Mouse (Mus musculus): ENCODE data around the gene Ssu72. TPM values are rescaled to one million over a fixed set of nuclear protein-coding genes. Genes with fewer than 3 reads are reported as not detected.
A peak's percentile ranks its signal among the peaks of the same experiment; 100 is the strongest.

Gene Ssu72
- 153 and 156 TPM in 2 replicates for polyA plus RNA-seq (2014; fragmentation: Nextera tagmentation; extraction: Ambion mirVana)

- peak within 1 kb of the TSS; percentile 89 for H3K4me2 ChIP-seq
- H3K27ac ChIP-seq (ENCODE audit: low read depth) = peak within 1 kb of the TSS; percentile 97
- H3K4me3 ChIP-seq (ENCODE audit: low read depth, low read length) = peak within 1 kb of the TSS; percentile 95
- DNase-seq (peak; percentile 99), ATAC-seq (ENCODE audit: insufficient read depth) (peak; percentile 95)
- under 1% methylated on average over 83 of the region's 83 CpGs for WGBS
- H3K4me1 ChIP-seq (ENCODE audit: insufficient read depth) = peaks cover 5% of the 10 kb centered on the region; the same call in 1 of the 2 replicates
- no peak for TF ChIP-seq CTCF (IDR thresholded peaks at IDR 0.05; ENCODE audit: low read depth)
- H3K36me3 ChIP-seq (ENCODE audit: insufficient read depth) = no peaks in the 10 kb centered on the region
- no peaks in the 10 kb centered on the region for H3K9me3 ChIP-seq (ENCODE audit: low read depth, low read length)
- H3K27me3 ChIP-seq (ENCODE audit: insufficient read depth, low read length) = no peaks in the 10 kb centered on the region
- H3K9ac ChIP-seq = peak within 1 kb of the TSS; percentile 87
Measured at GRCm38 (mm10) chr4:155704721-155705591, at the start of gene Ssu72. Ssu72 (plus strand) TSS chr4:155704800.

DNA sequence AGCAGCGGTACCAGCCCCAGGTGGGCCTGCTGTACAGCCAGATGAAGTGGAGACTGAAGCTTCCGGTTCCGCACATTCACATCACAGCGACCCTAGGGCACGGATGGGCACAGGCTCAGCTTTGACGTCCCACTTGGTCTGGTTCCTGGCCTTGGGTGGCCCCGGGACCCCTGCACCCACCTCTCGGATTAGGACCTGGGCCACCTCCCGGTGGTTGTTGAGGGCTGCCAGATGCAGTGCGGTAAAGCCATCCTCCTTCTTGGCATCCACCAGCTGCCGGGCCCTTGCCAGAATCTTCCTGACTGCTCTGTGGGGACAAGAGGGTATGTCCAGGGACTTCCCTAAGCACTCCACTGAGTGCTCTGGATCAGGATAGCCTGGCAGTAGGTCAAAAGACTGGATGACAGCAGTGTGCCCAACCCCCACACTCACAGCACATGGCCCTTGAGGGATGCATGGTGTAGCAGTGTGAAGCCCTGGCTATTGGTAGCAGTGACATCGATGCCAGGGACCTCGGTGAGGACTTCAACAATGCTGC lies 48.3 kb upstream of the Ssu72 start:
- WGBS = 88% methylated on average over 13 of the region's 13 CpGs

DNA sequence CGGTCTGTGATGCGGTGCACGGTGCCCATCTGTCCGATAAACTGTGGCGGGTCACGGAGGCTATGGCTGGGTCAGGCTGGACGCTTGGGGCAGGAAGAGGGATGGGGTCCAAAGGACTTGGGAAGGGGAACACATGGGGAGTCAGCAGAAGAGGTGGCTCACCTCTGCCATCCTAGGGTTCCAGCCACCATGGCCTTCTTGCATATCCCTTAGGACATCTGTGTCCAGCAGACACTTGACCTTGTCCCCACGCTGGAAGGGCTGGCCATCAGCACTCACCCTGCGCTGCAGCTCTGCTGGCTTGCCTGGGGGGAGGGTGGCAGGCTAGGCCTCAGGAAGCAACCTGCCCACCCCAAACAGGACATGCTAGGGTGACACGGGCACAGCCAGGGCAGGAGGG lies 45.6 kb upstream of the Ssu72 start:
- WGBS = 89% methylated on average over 10 of the region's 10 CpGs
- Histone ChIP-seq H3K36me3 (ENCODE audit: insufficient read depth) (peaks cover 19% of the 10 kb centered on the region), H3K4me1 (ENCODE audit: insufficient read depth) (peaks cover 11% of the 10 kb centered on the region; the same call in 1 of the 2 replicates), H3K9me3 (ENCODE audit: low read depth, low read length) (no peaks in the 10 kb centered on the region), H3K9ac (no peak overlapping the region), H3K4me3 (ENCODE audit: low read depth, low read length) (no peak overlapping the region), H3K4me2 (no peak overlapping the region), H3K27me3 (ENCODE audit: insufficient read depth, low read length) (peaks cover 13% of the 10 kb centered on the region; the same call in 1 of the 2 replicates), H3K27ac (ENCODE audit: low read depth) (no peak overlapping the region)
- no peak for TF ChIP-seq CTCF (IDR thresholded peaks at IDR 0.05; ENCODE audit: low read depth)
- ATAC-seq (ENCODE audit: insufficient read depth) (no peak), DNase-seq (no peak)

More for the DNA sequence above, 48.3 kb upstream of the Ssu72 start:
- H3K27me3 ChIP-seq (ENCODE audit: insufficient read depth, low read length) = peaks cover 18% of the 10 kb centered on the region; the same call in 1 of the 2 replicates
- no peak overlapping the region for H3K9ac ChIP-seq
- no peak overlapping the region for H3K4me2 ChIP-seq
- no peak overlapping the region for H3K27ac ChIP-seq (ENCODE audit: low read depth)
- TF ChIP-seq CTCF (IDR thresholded peaks at IDR 0.05; ENCODE audit: low read depth) = no peak
- DNase-seq (no peak), ATAC-seq (ENCODE audit: insufficient read depth) (no peak)
- peaks cover 12% of the 10 kb centered on the region; the same call in 1 of the 2 replicates for H3K4me1 ChIP-seq (ENCODE audit: insufficient read depth)
- H3K4me3 ChIP-seq (ENCODE audit: low read depth, low read length) = no peak overlapping the region
- H3K36me3 ChIP-seq (ENCODE audit: insufficient read depth) = peaks cover 24% of the 10 kb centered on the region
- no peaks in the 10 kb centered on the region for H3K9me3 ChIP-seq (ENCODE audit: low read depth, low read length)

GRCm38 (mm10) chr4:155660641-155661040 lies 44.0 kb upstream of the Ssu72 start:
- Histone ChIP-seq H3K4me1 (ENCODE audit: insufficient read depth) (no peaks in the 10 kb centered on the region), H3K27me3 (ENCODE audit: insufficient read depth, low read length) (no peaks in the 10 kb centered on the region), H3K9me3 (ENCODE audit: low read depth, low read length) (no peaks in the 10 kb centered on the region), H3K36me3 (ENCODE audit: insufficient read depth) (peaks cover 19% of the 10 kb centered on the region), H3K4me3 (ENCODE audit: low read depth, low read length) (no peak overlapping the region), H3K4me2 (no peak overlapping the region), H3K9ac (no peak overlapping the region), H3K27ac (ENCODE audit: low read depth) (no peak overlapping the region)
- DNase-seq (peak; percentile 55), ATAC-seq (ENCODE audit: insufficient read depth) (no peak)
- TF ChIP-seq CTCF (IDR thresholded peaks at IDR 0.05; ENCODE audit: low read depth) = no peak
- 58% methylated on average over 12 of the region's 12 CpGs for WGBS

- no peak overlapping the region for H3K9ac ChIP-seq
- H3K4me2 ChIP-seq = no peak overlapping the region
- no peak for ATAC-seq (ENCODE audit: insufficient read depth)
- TF ChIP-seq CTCF (IDR thresholded peaks at IDR 0.05; ENCODE audit: low read depth) = no peak
- no peaks in the 10 kb centered on the region for H3K4me1 ChIP-seq (ENCODE audit: insufficient read depth)
- no peak overlapping the region for H3K27ac ChIP-seq (ENCODE audit: low read depth)
- DNase-seq = peak; percentile 27
- peaks cover 6% of the 10 kb centered on the region; the same call in 1 of the 2 replicates for H3K36me3 ChIP-seq (ENCODE audit: insufficient read depth)
- H3K4me3 ChIP-seq (ENCODE audit: low read depth, low read length) = no peak overlapping the region
- no peaks in the 10 kb centered on the region for H3K9me3 ChIP-seq (ENCODE audit: low read depth, low read length)
- H3K27me3 ChIP-seq (ENCODE audit: insufficient read depth, low read length) = no peaks in the 10 kb centered on the region
Measured at GRCm38 (mm10) chr4:155666903-155667302, 37.7 kb upstream of the Ssu72 start.

- H3K4me2 ChIP-seq = peak within 1 kb of the TSS; percentile 69
- H3K4me1 ChIP-seq (ENCODE audit: insufficient read depth) = no peaks in the 10 kb centered on the region
- peak within 1 kb of the TSS; percentile 60; the same call in 1 of the 2 replicates for H3K27ac ChIP-seq (ENCODE audit: low read depth)
- H3K36me3 ChIP-seq (ENCODE audit: insufficient read depth) = peaks cover 6% of the 10 kb centered on the region; the same call in 1 of the 2 replicates
- peak; percentile 98 for DNase-seq
- TF ChIP-seq CTCF (IDR thresholded peaks at IDR 0.05; ENCODE audit: low read depth) = no peak
- no peaks in the 10 kb centered on the region for H3K27me3 ChIP-seq (ENCODE audit: insufficient read depth, low read length)
- WGBS = under 1% methylated on average over 73 of the region's 73 CpGs
- H3K9me3 ChIP-seq (ENCODE audit: low read depth, low read length) = no peaks in the 10 kb centered on the region
- peak within 1 kb of the TSS; percentile 80 for H3K9ac ChIP-seq
- peak within 1 kb of the TSS; percentile 86 for H3K4me3 ChIP-seq (ENCODE audit: low read depth, low read length)
- ATAC-seq (ENCODE audit: insufficient read depth) = peak; percentile 99
Measured at GRCm38 (mm10) chr4:155668689-155669597, 35.7 kb upstream of the Ssu72 start, which contains the start of gene Mib2. Mib2 (minus strand) TSS chr4:155669198.

Measured in lung, embryonic 14.5 days (tissue).